Mouse (Mus musculus) inflammation-experienced regulatory T-cells (primary cell): ENCODE data around the gene Dcun1d1. TPM values are rescaled to one million over a fixed set of nuclear protein-coding genes. Genes with fewer than 3 reads are reported as not detected.

Source experiments
- polyA plus RNA-seq, 2 experiments: library from polyadenylated mRNA; unstranded; fragments of 100-300 nt; shearing (Covaris generic); gene quantifications; one replicate each; pipeline ENCODE4 v1.2.1; 2017

The Dcun1d1 gene
- 10 to 100 TPM; 58.0 to 64.6 TPM for polyA plus RNA-seq

GRCm38 (mm10) chr3:35937345-35937744 lies at the start of gene Dcun1d1:
Dcun1d1 (minus strand) TSS chr3:35937445.

Other genes with a start within 250 kb of the Dcun1d1 start
- 100 to 1,000 TPM; 174 to 197 TPM for gene Atp11b, start 183.3 kb downstream of the Dcun1d1 start, polyA plus RNA-seq
- 10 to 100 TPM; 26.2 to 30.5 TPM for gene Mccc1, start 63.2 kb upstream of the Dcun1d1 start, polyA plus RNA-seq
- not detected for gene Ccdc144b, start 116.1 kb upstream of the Dcun1d1 start, polyA plus RNA-seq
- 10 to 100 TPM; 61.2 to 68.9 TPM for gene Acad9, start 128.5 kb upstream of the Dcun1d1 start, polyA plus RNA-seq
- gene D3Ertd254e, start 213.6 kb upstream of the Dcun1d1 start, polyA plus RNA-seq, result 10 to 100 TPM in 1 of 2 experiments, 1 to 10 TPM in 1; 3.8 to 10.2 TPM